ENCODE assay signal across 7 mouse cellular contexts in genomic region chr11:71674319-71674718, GRCm38 (mm10).
DNase-seq lines count a peak whose midpoint lies in the region; TF ChIP-seq lines count a peak whose summit lies in the region.

No protein-coding gene starts in this region.

- no peak for TF ChIP-seq POLR2A in bone marrow macrophage, adult 2 months (IDR thresholded peaks at IDR 0.05; ENCODE audit: borderline replicate concordance, low read depth, low read length)

- no peak overlapping the region for H3K4me3 ChIP-seq in bone marrow macrophage, adult 2 months (ENCODE audit: insufficient read depth, low read length)

- H3K27ac ChIP-seq in bone marrow macrophage, adult 2 months (ENCODE audit: insufficient read depth, low read depth, low read length), result no peak overlapping the region

- TF ChIP-seq CTCF in bone marrow macrophage, adult 2 months (IDR thresholded peaks at IDR 0.05; ENCODE audit: low read depth, low read length), result peak; percentile 22; the same call in 1 of the 2 replicates

- DNase-seq in urinary bladder, postnatal 25 days (ENCODE audit: low spot score), result peak; percentile 5
- DNase-seq in urinary bladder, adult 2 months (ENCODE audit: low spot score), result no peak
- peak; percentile 51 to 62 for DNase-seq in frontal cortex, postnatal 14 days (ENCODE audit: low spot score in 2 of 2)
- peak; percentile 50 to 85 for DNase-seq in layer of hippocampus, adult 8-10 months (ENCODE audit: low spot score in 2 of 2)
- DNase-seq in lung, postnatal 25 days (ENCODE audit: low spot score), result peak; percentile 45
- DNase-seq in testis, postnatal 10 days (ENCODE audit: low spot score), result peak; percentile 80

- no peaks in the 10 kb centered on the region for H3K4me1 ChIP-seq in bone marrow macrophage, adult 2 months (ENCODE audit: control insufficient read depth, insufficient read depth, low read length)
